Mouse (Mus musculus) urinary bladder, postnatal 14 days (tissue): ENCODE data around the gene Samd13.

Experiments used
- DNase-seq: peaks from one replicate; pipeline ENCODE4 v3.0.0; 2021; ENCODE audit warnings: low spot score

The Samd13 gene

GRCm38 (mm10) chr3:146611821-146612220 lies 73.6 kb downstream of the Samd13 start:
- no peak for DNase-seq

- no peak for DNase-seq
Observed at GRCm38 (mm10) chr3:146611261-146611660, 74.1 kb downstream of the Samd13 start.

- no peak for DNase-seq
Observed at GRCm38 (mm10) chr3:146610322-146610721, 75.1 kb downstream of the Samd13 start.

GRCm38 (mm10) chr3:146607368-146607767 lies 78.0 kb downstream of the Samd13 start:
- no peak for DNase-seq

GRCm38 (mm10) chr3:146604647-146605046 lies 80.7 kb downstream of the Samd13 start:
- no peak for DNase-seq

GRCm38 (mm10) chr3:146602531-146602930 lies 82.9 kb downstream of the Samd13 start:
- no peak for DNase-seq

- DNase-seq, result no peak
Observed at GRCm38 (mm10) chr3:146601205-146601604, 84.2 kb downstream of the Samd13 start.

- no peak for DNase-seq
Observed at GRCm38 (mm10) chr3:146599198-146599900, 86.0 kb downstream of the Samd13 start.

- no peak for DNase-seq
Observed at GRCm38 (mm10) chr3:146598411-146598810, 87.0 kb downstream of the Samd13 start.

- DNase-seq, result no peak
Observed at GRCm38 (mm10) chr3:146596864-146597263, 88.5 kb downstream of the Samd13 start.

- DNase-seq, result no peak
Observed at GRCm38 (mm10) chr3:146596387-146596786, 89.0 kb downstream of the Samd13 start.

GRCm38 (mm10) chr3:146595440-146595839 lies 90.0 kb downstream of the Samd13 start:
- DNase-seq, result no peak
